In genomic region chr8:125067596-125067960, GRCm38 (mm10) we compare ENCODE assay signal across 8 mouse cellular contexts. TPM values are rescaled to one million over a fixed set of nuclear protein-coding genes. Genes with fewer than 3 reads are reported as not detected.
DNase-seq lines count a peak whose midpoint lies in the region; ATAC-seq lines count a peak whose summit lies in the region.

No protein-coding gene starts in this region.

- H3K27me3 ChIP-seq in heart, embryonic 16.5 days (ENCODE audit: control insufficient read depth, insufficient read depth, low read length): no peaks in the 10 kb centered on the region
- H3K27me3 ChIP-seq in kidney, embryonic 15.5 days: no peaks in the 10 kb centered on the region
- no peaks in the 10 kb centered on the region for H3K27me3 ChIP-seq in lung, embryonic 15.5 days

- DNase-seq in T-cell, adult 2 months (ENCODE audit: low spot score): peak; percentile 78
- peak; percentile 25 for DNase-seq in c-Kit-positive CD71-negative TER-119-negative erythroid progenitor cells, embryonic 14.5 days (ENCODE audit: low read depth)
- peak; percentile 32 to 40 for DNase-seq in spleen, adult 18-20 months
- no peak for DNase-seq in cerebellum, postnatal 36 days
- no peak for DNase-seq in left cerebral cortex, postnatal 25 days (ENCODE audit: low spot score in 2 of 2)

- H3K4me2 ChIP-seq in heart, embryonic 16.5 days (ENCODE audit: low read depth, low read length): peak overlapping the region; percentile 56; the same call in 1 of the 2 replicates
- H3K4me2 ChIP-seq in kidney, embryonic 15.5 days: no peak overlapping the region
- H3K4me2 ChIP-seq in lung, embryonic 15.5 days: no peak overlapping the region

- intact Hi-C loops in left cerebral cortex, postnatal 25 days (cut with DNase I): loop anchor here (5.0 to 10.0 kb wide), 2 partner anchors 100 to 797 kb away; no protein-coding TSS in a partner anchor

- H3K9ac ChIP-seq in heart, embryonic 16.5 days (ENCODE audit: low read length): peak overlapping the region; percentile 39; the same call in 1 of the 2 replicates
- H3K9ac ChIP-seq in kidney, embryonic 15.5 days: no peak overlapping the region
- H3K9ac ChIP-seq in lung, embryonic 15.5 days: no peak overlapping the region

- H3K4me3 ChIP-seq in heart, embryonic 16.5 days (ENCODE audit: low read length): no peak overlapping the region
- no peak overlapping the region for H3K4me3 ChIP-seq in kidney, embryonic 15.5 days (replicated peaks)
- H3K4me3 ChIP-seq in lung, embryonic 15.5 days: no peak overlapping the region

- H3K9me3 ChIP-seq in heart, embryonic 16.5 days (replicated peaks; ENCODE audit: control insufficient read depth, low read length): no peaks in the 10 kb centered on the region
- no peaks in the 10 kb centered on the region for H3K9me3 ChIP-seq in kidney, embryonic 15.5 days (replicated peaks)
- no peaks in the 10 kb centered on the region for H3K9me3 ChIP-seq in lung, embryonic 15.5 days

- peaks cover 11% of the 10 kb centered on the region for H3K4me1 ChIP-seq in heart, embryonic 16.5 days (ENCODE audit: control insufficient read depth, insufficient read depth, low read length)
- H3K4me1 ChIP-seq in kidney, embryonic 15.5 days: peaks cover 8% of the 10 kb centered on the region
- peaks cover 16% of the 10 kb centered on the region for H3K4me1 ChIP-seq in lung, embryonic 15.5 days

- no peaks in the 10 kb centered on the region for H3K36me3 ChIP-seq in heart, embryonic 16.5 days (ENCODE audit: control insufficient read depth, insufficient read depth)
- no peaks in the 10 kb centered on the region for H3K36me3 ChIP-seq in kidney, embryonic 15.5 days
- H3K36me3 ChIP-seq in lung, embryonic 15.5 days: no peaks in the 10 kb centered on the region

- H3K27ac ChIP-seq in heart, embryonic 16.5 days (ENCODE audit: low read length): peak overlapping the region; percentile 83
- peak overlapping the region; percentile 74 for H3K27ac ChIP-seq in kidney, embryonic 15.5 days
- H3K27ac ChIP-seq in lung, embryonic 15.5 days: peak overlapping the region; percentile 77

- ATAC-seq in heart, embryonic 16.5 days (replicated peaks; ENCODE audit: extremely low read depth, insufficient read depth, low FRiP score): peak; percentile 65
- ATAC-seq in kidney, embryonic 15.5 days (replicated peaks; ENCODE audit: low FRiP score): 0 out of 2 replicates have a peak, but pooled peaks have one; percentile 46
- peak; percentile 54; the same call in 1 of the 2 replicates for ATAC-seq in lung, embryonic 15.5 days (ENCODE audit: borderline replicate concordance, extremely low read depth, low FRiP score, low TSS enrichment)

- 54% methylated on average over 9 of the region's 9 CpGs for WGBS in heart, embryonic 16.5 days
- WGBS in kidney, embryonic 15.5 days: 68% methylated on average over 9 of the region's 9 CpGs
- WGBS in lung, embryonic 15.5 days: 52% methylated on average over 9 of the region's 9 CpGs

RNA-seq across cellular contexts. Expression of gene Disc1, which starts 13.6 kb away (rescaled TPM):
- polyA plus RNA-seq in heart, embryonic 16.5 days (2015; fragmentation: Nextera tagmentation; extraction: Ambion mirVana): 2.3 TPM in 2 replicates
- polyA plus RNA-seq in kidney, embryonic 15.5 days (2015; fragmentation: Nextera tagmentation; extraction: Ambion mirVana): 2.1 and 3.6 TPM in 2 replicates
- polyA plus RNA-seq in lung, embryonic 15.5 days (2015; fragmentation: Nextera tagmentation; extraction: Ambion mirVana): 2.9 and 3.0 TPM in 2 replicates
- total RNA-seq in left cerebral cortex, postnatal 25 days (2021): 1 to 10 TPM; 2.5 to 3.1 TPM

RNA-seq across cellular contexts. Expression of gene Tsnax, which starts 54.8 kb away (rescaled TPM):
- 91.8 and 98.2 TPM in 2 replicates for polyA plus RNA-seq in heart, embryonic 16.5 days (2015; fragmentation: Nextera tagmentation; extraction: Ambion mirVana)
- 118 and 119 TPM in 2 replicates for polyA plus RNA-seq in kidney, embryonic 15.5 days (2015; fragmentation: Nextera tagmentation; extraction: Ambion mirVana)
- polyA plus RNA-seq in lung, embryonic 15.5 days (2015; fragmentation: Nextera tagmentation; extraction: Ambion mirVana): 118 and 123 TPM in 2 replicates
- total RNA-seq in left cerebral cortex, postnatal 25 days (2021): 100 to 1,000 TPM; 167 to 171 TPM

Comparison
In these comparisons a context has a peak if more than half of its experiments do, and no peak if none do; other contexts are left out.
1. DNase-seq: peak in T-cell, adult 2 months (single experiment), c-Kit-positive CD71-negative TER-119-negative erythroid progenitor cells, embryonic 14.5 days (single experiment) and spleen, adult 18-20 months (2 of 2); none in cerebellum, postnatal 36 days (0 of 2) and left cerebral cortex, postnatal 25 days (0 of 2).
2. Peak in every context shown above with its lines, with median percentiles within 50 percentile points of each other: ATAC-seq and H3K27ac ChIP-seq.